Mouse (Mus musculus) liver, adult 2 months (tissue): ENCODE measurements around the gene Tsen2.

Experiments
- CTCF ChIP-seq: fragments of 200-500 bp; IDR thresholded peaks from 2 replicates; pipeline ENCODE4 v1.5.1; 2011; ENCODE audit warnings: low read depth, low read length, control low read depth
- POLR2A ChIP-seq: fragments of 200-500 bp; IDR thresholded peaks from 2 replicates; pipeline ENCODE4 v1.6.1; 2011; ENCODE audit warnings: low read length, control low read depth; ENCODE audit not compliant: insufficient read depth; ENCODE audit errors: extremely low read depth

DNA sequence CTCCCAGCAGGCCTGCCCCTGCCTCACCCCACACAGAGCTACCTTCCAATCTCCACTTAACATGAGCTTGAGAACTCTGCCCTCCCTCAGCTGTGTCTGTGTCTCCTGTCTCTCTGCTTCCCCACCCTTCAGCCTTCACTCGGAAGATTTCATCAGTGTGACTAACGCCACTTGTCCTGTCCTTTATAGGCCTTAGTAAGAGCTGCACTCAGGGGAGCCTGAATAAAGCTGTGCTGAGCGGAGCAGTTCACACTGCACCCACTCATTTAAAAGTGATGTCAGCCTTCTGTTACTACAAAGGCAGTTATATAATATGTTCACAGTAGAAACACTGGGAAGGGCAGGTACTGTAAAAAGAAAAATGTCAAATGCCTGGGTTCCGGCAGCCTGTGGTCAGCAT lies 63.0 kb downstream of the Tsen2 start:
- TF ChIP-seq CTCF (no peak), POLR2A (no peak)
